Mouse (Mus musculus) cerebellum, postnatal 10 days (tissue): ENCODE results near the gene Ldha.
"Not testable (repeated sequence)": the region's sequence is repeated elsewhere in the genome, so short reads cannot be mapped to it uniquely, and the experiment has no call there.

ENCODE experiments used
- DNase-seq, 2 experiments: peaks; one replicate each; pipeline ENCODE4 v3.0.0; 2021; ENCODE audit warnings: mixed read lengths in 2 of 2

Ldha gene

DNA sequence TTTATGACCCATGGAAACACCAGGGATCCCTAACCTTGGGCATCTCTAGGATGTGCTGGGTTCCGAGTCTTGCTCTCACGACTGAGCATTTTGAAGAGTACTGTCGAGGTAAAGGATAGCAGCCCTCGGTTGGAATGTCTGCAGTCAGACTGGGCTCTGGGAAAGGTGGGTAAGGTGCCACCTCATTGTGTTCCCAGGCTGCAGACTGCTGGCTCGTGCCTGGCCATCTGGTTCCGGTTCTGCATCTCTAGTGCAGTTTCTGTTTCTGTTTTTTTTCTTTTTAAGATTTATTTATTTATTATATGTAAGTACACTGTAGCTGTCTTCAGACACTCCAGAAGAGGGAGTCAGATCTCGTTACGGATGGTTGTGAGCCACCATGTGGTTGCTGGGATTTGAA is 40.7 kb downstream of the Ldha start:
- not testable (repeated sequence) for DNase-seq

DNA sequence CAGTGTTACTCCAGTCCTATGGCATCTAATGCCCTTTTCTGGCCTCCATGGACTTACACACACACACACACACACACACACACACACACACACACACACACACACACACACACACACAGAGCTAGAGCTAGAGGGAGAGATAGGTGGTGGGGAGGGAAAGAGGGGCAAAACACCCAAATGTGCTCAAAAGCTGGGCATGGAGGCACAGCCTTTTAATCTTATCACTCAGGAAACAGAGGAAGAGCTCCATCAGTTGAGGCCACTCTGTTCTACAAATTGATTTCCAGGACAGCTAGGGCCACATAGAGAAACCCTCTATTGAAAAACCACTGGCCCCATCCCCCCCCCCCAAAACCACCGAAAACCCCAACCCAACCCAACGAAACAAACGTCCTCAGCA is 42.0 kb downstream of the Ldha start:
- DNase-seq = no peak

DNA sequence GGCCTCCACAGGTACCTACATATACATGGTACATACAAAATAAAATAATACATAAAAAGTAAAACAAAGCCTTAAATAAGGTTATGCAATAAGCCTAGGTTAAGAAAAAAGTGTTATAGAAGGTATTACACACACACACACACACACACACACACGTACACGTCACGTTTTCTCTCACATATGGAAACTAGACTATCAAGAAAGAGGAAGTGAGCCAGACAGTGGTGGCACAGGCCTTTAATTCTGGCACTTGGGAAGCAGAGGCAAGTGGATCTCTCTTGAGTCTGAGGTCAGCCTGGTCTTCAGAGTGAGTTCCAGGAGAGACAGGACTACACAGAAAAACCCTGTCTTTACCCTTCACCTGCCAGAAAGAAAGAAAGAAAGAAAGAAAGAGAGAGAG is 54.2 kb downstream of the Ldha start:
- no peak for DNase-seq

DNA sequence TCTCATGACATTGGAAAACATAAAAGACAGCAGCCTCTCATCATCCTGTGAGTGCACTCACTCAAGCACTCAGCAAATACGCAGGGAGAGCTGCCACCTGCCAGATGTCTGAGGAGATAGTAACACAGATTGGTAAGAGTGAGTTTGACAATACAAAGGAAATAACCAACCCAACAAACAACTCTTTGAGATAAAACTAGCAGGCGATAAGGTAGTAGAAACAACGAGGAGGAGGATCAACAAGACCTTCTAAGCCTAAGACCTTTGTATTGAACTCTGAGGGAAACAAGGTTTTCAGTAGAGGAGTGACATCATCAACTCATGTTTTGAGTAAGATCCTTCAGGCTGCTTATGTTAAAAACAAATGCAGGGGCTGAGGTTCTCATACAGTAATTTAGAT is 58.1 kb downstream of the Ldha start:
- DNase-seq = no peak
